Mouse (Mus musculus): ENCODE data around the gene Ctdnep1. TPM values are rescaled to one million over a fixed set of nuclear protein-coding genes. Genes with fewer than 3 reads are reported as not detected.

Ctdnep1 gene
- total RNA-seq, 2 experiments from 2014 or later = 38.6 to 181 TPM

Other genes with a start within 250 kb of the Ctdnep1 start
Only the 30 nearest of the 36 such genes appear.
- gene Chrnb1, start 185.2 kb upstream of the Ctdnep1 start, total RNA-seq (2014; fragmentation: Nextera tagmentation) = 2.3 TPM in 1 of 2 replicates, not detected in the other
- gene Chrnb1, start 185.2 kb upstream of the Ctdnep1 start, total RNA-seq (2017) = 0.28 and 1.9 TPM in 2 replicates
- 0.57 and 0.63 TPM in 2 replicates for gene Fgf11, start 179.3 kb upstream of the Ctdnep1 start, total RNA-seq (2014; fragmentation: Nextera tagmentation)
- gene Fgf11, start 179.3 kb upstream of the Ctdnep1 start, total RNA-seq (2017) = 2.3 TPM in 1 of 2 replicates, not detected in the other
- gene Tmem102, start 175.5 kb upstream of the Ctdnep1 start, total RNA-seq (2014; fragmentation: Nextera tagmentation) = not detected in 2 replicates
- gene Tmem102, start 175.5 kb upstream of the Ctdnep1 start, total RNA-seq (2017) = not detected in 2 replicates
- gene Gm39566, start 165.9 kb upstream of the Ctdnep1 start, total RNA-seq (2014; fragmentation: Nextera tagmentation) = not detected in 2 replicates
- not detected in 2 replicates for gene Gm39566, start 165.9 kb upstream of the Ctdnep1 start, total RNA-seq (2017)
- gene Spem2, start 162.7 kb upstream of the Ctdnep1 start, total RNA-seq (2014; fragmentation: Nextera tagmentation) = not detected in 2 replicates
- gene Spem2, start 162.7 kb upstream of the Ctdnep1 start, total RNA-seq (2017) = not detected in 2 replicates
- not detected in 2 replicates for gene Spem1, start 159.0 kb upstream of the Ctdnep1 start, total RNA-seq (2014; fragmentation: Nextera tagmentation)
- gene Spem1, start 159.0 kb upstream of the Ctdnep1 start, total RNA-seq (2017) = not detected in 2 replicates
- 7.9 and 8.3 TPM in 2 replicates for gene Nlgn2, start 143.4 kb upstream of the Ctdnep1 start, total RNA-seq (2014; fragmentation: Nextera tagmentation)
- gene Nlgn2, start 143.4 kb upstream of the Ctdnep1 start, total RNA-seq (2017) = 2.9 and 3.8 TPM in 2 replicates
- 166 and 210 TPM in 2 replicates for gene Tmem256, start 142.6 kb upstream of the Ctdnep1 start, total RNA-seq (2014; fragmentation: Nextera tagmentation)
- gene Tmem256, start 142.6 kb upstream of the Ctdnep1 start, total RNA-seq (2017) = 64.8 and 66.7 TPM in 2 replicates
- 54.7 and 61.3 TPM in 2 replicates for gene Plscr3, start 134.8 kb upstream of the Ctdnep1 start, total RNA-seq (2014; fragmentation: Nextera tagmentation)
- gene Plscr3, start 134.8 kb upstream of the Ctdnep1 start, total RNA-seq (2017) = 14.5 and 14.8 TPM in 2 replicates
- gene Tnk1, start 122.4 kb upstream of the Ctdnep1 start, total RNA-seq (2014; fragmentation: Nextera tagmentation) = 0.48 TPM in 1 of 2 replicates, not detected in the other
- gene Tnk1, start 122.4 kb upstream of the Ctdnep1 start, total RNA-seq (2017) = 0.34 TPM in 1 of 2 replicates, not detected in the other
- gene Tmem95, start 103.1 kb upstream of the Ctdnep1 start, total RNA-seq (2014; fragmentation: Nextera tagmentation) = not detected in 2 replicates
- not detected in 2 replicates for gene Tmem95, start 103.1 kb upstream of the Ctdnep1 start, total RNA-seq (2017)
- 0.54 and 0.79 TPM in 2 replicates for gene Kctd11, start 99.8 kb upstream of the Ctdnep1 start, total RNA-seq (2014; fragmentation: Nextera tagmentation)
- gene Kctd11, start 99.8 kb upstream of the Ctdnep1 start, total RNA-seq (2017) = 1.3 TPM in 1 of 2 replicates, not detected in the other
- gene Acap1, start 85.6 kb upstream of the Ctdnep1 start, total RNA-seq (2014; fragmentation: Nextera tagmentation) = 52.7 and 59.4 TPM in 2 replicates
- 40.3 and 55.2 TPM in 2 replicates for gene Acap1, start 85.6 kb upstream of the Ctdnep1 start, total RNA-seq (2017)
- 2.4 and 4.0 TPM in 2 replicates for gene 2810408A11Rik, start 80.2 kb upstream of the Ctdnep1 start, total RNA-seq (2014; fragmentation: Nextera tagmentation)
- 3.4 and 4.1 TPM in 2 replicates for gene 2810408A11Rik, start 80.2 kb upstream of the Ctdnep1 start, total RNA-seq (2017)
- gene Neurl4, start 80.1 kb upstream of the Ctdnep1 start, total RNA-seq (2014; fragmentation: Nextera tagmentation) = 31.7 and 51.2 TPM in 2 replicates
- gene Neurl4, start 80.1 kb upstream of the Ctdnep1 start, total RNA-seq (2017) = 27.9 and 64.3 TPM in 2 replicates
- 155 and 190 TPM in 2 replicates for gene Gps2, start 67.3 kb upstream of the Ctdnep1 start, total RNA-seq (2014; fragmentation: Nextera tagmentation)
- gene Gps2, start 67.3 kb upstream of the Ctdnep1 start, total RNA-seq (2017) = 53.7 and 106 TPM in 2 replicates
- gene Eif5a, start 59.2 kb upstream of the Ctdnep1 start, total RNA-seq (2014; fragmentation: Nextera tagmentation) = 1,285 and 1,514 TPM in 2 replicates
- 1,032 and 1,474 TPM in 2 replicates for gene Eif5a, start 59.2 kb upstream of the Ctdnep1 start, total RNA-seq (2017)
- 2.2 TPM in 1 of 2 replicates, not detected in the other for gene Ybx2, start 45.4 kb upstream of the Ctdnep1 start, total RNA-seq (2014; fragmentation: Nextera tagmentation)
- not detected in 2 replicates for gene Ybx2, start 45.4 kb upstream of the Ctdnep1 start, total RNA-seq (2017)
- gene Slc2a4, start 33.0 kb upstream of the Ctdnep1 start, total RNA-seq (2014; fragmentation: Nextera tagmentation) = 0.15 and 5.2 TPM in 2 replicates
- gene Slc2a4, start 33.0 kb upstream of the Ctdnep1 start, total RNA-seq (2017) = 0.19 and 0.88 TPM in 2 replicates
- not detected in 2 replicates for gene Cldn7, start 16.4 kb upstream of the Ctdnep1 start, total RNA-seq (2014; fragmentation: Nextera tagmentation)
- gene Cldn7, start 16.4 kb upstream of the Ctdnep1 start, total RNA-seq (2017) = not detected in 2 replicates
- gene Elp5, start 1.4 kb downstream of the Ctdnep1 start, total RNA-seq (2014; fragmentation: Nextera tagmentation) = 81.7 and 104 TPM in 2 replicates
- 66.4 and 82.7 TPM in 2 replicates for gene Elp5, start 1.4 kb downstream of the Ctdnep1 start, total RNA-seq (2017)
- gene Gabarap, start 10.0 kb downstream of the Ctdnep1 start, total RNA-seq (2014; fragmentation: Nextera tagmentation) = 267 and 278 TPM in 2 replicates
- 222 and 223 TPM in 2 replicates for gene Gabarap, start 10.0 kb downstream of the Ctdnep1 start, total RNA-seq (2017)
- 49.1 and 53.9 TPM in 2 replicates for gene Phf23, start 14.6 kb downstream of the Ctdnep1 start, total RNA-seq (2014; fragmentation: Nextera tagmentation)
- 46.2 and 53.7 TPM in 2 replicates for gene Phf23, start 14.6 kb downstream of the Ctdnep1 start, total RNA-seq (2017)
- gene Dvl2, start 19.4 kb downstream of the Ctdnep1 start, total RNA-seq (2014; fragmentation: Nextera tagmentation) = 20.3 and 30.0 TPM in 2 replicates
- gene Dvl2, start 19.4 kb downstream of the Ctdnep1 start, total RNA-seq (2017) = 15.8 and 20.8 TPM in 2 replicates
- 50.8 and 85.0 TPM in 2 replicates for gene Acadvl, start 34.3 kb downstream of the Ctdnep1 start, total RNA-seq (2014; fragmentation: Nextera tagmentation)
- gene Acadvl, start 34.3 kb downstream of the Ctdnep1 start, total RNA-seq (2017) = 58.1 and 70.7 TPM in 2 replicates
- 2.1 and 3.0 TPM in 2 replicates for gene Dlg4, start 35.8 kb downstream of the Ctdnep1 start, total RNA-seq (2014; fragmentation: Nextera tagmentation)
- gene Dlg4, start 35.8 kb downstream of the Ctdnep1 start, total RNA-seq (2017) = 0.23 and 0.76 TPM in 2 replicates
- not detected in 2 replicates for gene Asgr1, start 72.9 kb downstream of the Ctdnep1 start, total RNA-seq (2014; fragmentation: Nextera tagmentation)
- not detected in 2 replicates for gene Asgr1, start 72.9 kb downstream of the Ctdnep1 start, total RNA-seq (2017)
- not detected in 2 replicates for gene Asgr2, start 111.5 kb downstream of the Ctdnep1 start, total RNA-seq (2014; fragmentation: Nextera tagmentation)
- gene Asgr2, start 111.5 kb downstream of the Ctdnep1 start, total RNA-seq (2017) = not detected in 2 replicates
- gene Mgl2, start 149.2 kb downstream of the Ctdnep1 start, total RNA-seq (2014; fragmentation: Nextera tagmentation) = not detected in 2 replicates
- not detected in 2 replicates for gene Mgl2, start 149.2 kb downstream of the Ctdnep1 start, total RNA-seq (2017)
- gene Clec10a, start 175.0 kb downstream of the Ctdnep1 start, total RNA-seq (2014; fragmentation: Nextera tagmentation) = not detected in 2 replicates
- 0.75 TPM in 1 of 2 replicates, not detected in the other for gene Clec10a, start 175.0 kb downstream of the Ctdnep1 start, total RNA-seq (2017)

Data from megakaryocyte-erythroid progenitor cell, adult 5-6 weeks (primary cell).